Mouse (Mus musculus): ENCODE measurements around the gene Ift81. TPM values are rescaled to one million over a fixed set of nuclear protein-coding genes. Genes with fewer than 3 reads are reported as not detected.

Ift81 gene
- polyA plus RNA-seq, 1 experiment from 2014 or later: 50.5 TPM

- Histone ChIP-seq H3K4me1 (ENCODE audit: control insufficient read depth, insufficient read depth, low read length) (no peaks in the 10 kb centered on the region), H3K9ac (ENCODE audit: low read length) (no peak overlapping the region), H3K4me3 (ENCODE audit: low read depth, low read length) (no peak overlapping the region), H3K9me3 (ENCODE audit: control insufficient read depth, low read length) (no peaks in the 10 kb centered on the region), H3K27ac (ENCODE audit: low read depth, low read length) (no peak overlapping the region), H3K27me3 (ENCODE audit: control insufficient read depth, insufficient read depth, low read length) (no peaks in the 10 kb centered on the region), H3K4me2 (no peak overlapping the region), H3K36me3 (ENCODE audit: control insufficient read depth, insufficient read depth, low read length) (peaks cover 14% of the 10 kb centered on the region)
- no peak for DNase-seq (ENCODE audit: low spot score, missing footprints)
- no peak for ATAC-seq (ENCODE audit: low FRiP score)
- WGBS: 81% methylated on average over 7 of the region's 7 CpGs
Observed at GRCm38 (mm10) chr5:122576683-122577329, 37.5 kb downstream of the Ift81 start.

- DNase-seq (ENCODE audit: low spot score, missing footprints): no peak
- 79% methylated on average over 5 of the region's 5 CpGs for WGBS
- no peaks in the 10 kb centered on the region for H3K27me3 ChIP-seq (ENCODE audit: control insufficient read depth, insufficient read depth, low read length)
- H3K4me2 ChIP-seq: no peak overlapping the region
- H3K9me3 ChIP-seq (ENCODE audit: control insufficient read depth, low read length): no peaks in the 10 kb centered on the region
- no peaks in the 10 kb centered on the region for H3K4me1 ChIP-seq (ENCODE audit: control insufficient read depth, insufficient read depth, low read length)
- H3K4me3 ChIP-seq (ENCODE audit: low read depth, low read length): no peak overlapping the region
- ATAC-seq (ENCODE audit: low FRiP score): no peak
- H3K9ac ChIP-seq (ENCODE audit: low read length): no peak overlapping the region
- no peak overlapping the region for H3K27ac ChIP-seq (ENCODE audit: low read depth, low read length)
- peaks cover 6% of the 10 kb centered on the region; the same call in 1 of the 2 replicates for H3K36me3 ChIP-seq (ENCODE audit: control insufficient read depth, insufficient read depth, low read length)
Observed at GRCm38 (mm10) chr5:122572001-122572400, 42.3 kb downstream of the Ift81 start.

DNA sequence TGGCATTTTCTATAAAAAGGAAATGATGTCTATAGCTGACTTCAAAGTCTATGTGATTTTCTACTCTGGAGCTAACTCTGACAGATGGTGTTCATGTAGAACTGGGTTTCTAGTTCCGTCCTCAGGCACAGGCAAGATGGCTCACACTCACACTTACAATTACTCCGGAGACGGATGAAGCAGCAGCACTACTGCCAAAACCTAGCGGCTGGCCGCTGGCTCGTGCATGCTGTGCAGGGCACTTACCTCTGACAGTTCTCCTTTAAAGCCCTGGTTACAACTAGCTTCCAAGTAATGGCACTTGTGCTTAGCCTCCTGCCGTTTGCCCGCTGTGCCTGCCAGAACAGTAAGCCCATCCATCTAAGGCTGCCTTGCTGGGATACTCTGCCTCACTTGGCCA, 47.7 kb downstream of the Ift81 start:
- Histone ChIP-seq H3K27ac (ENCODE audit: low read depth, low read length) (no peak overlapping the region), H3K27me3 (ENCODE audit: control insufficient read depth, insufficient read depth, low read length) (no peaks in the 10 kb centered on the region), H3K9ac (ENCODE audit: low read length) (no peak overlapping the region), H3K9me3 (ENCODE audit: control insufficient read depth, low read length) (no peaks in the 10 kb centered on the region), H3K4me1 (ENCODE audit: control insufficient read depth, insufficient read depth, low read length) (no peaks in the 10 kb centered on the region), H3K4me2 (no peak overlapping the region), H3K4me3 (ENCODE audit: low read depth, low read length) (no peak overlapping the region), H3K36me3 (ENCODE audit: control insufficient read depth, insufficient read depth, low read length) (0 out of 2 replicates have a peak, but pooled peaks cover 4% of the 10 kb centered on the region)
- ATAC-seq (ENCODE audit: low FRiP score): no peak
- 86% methylated on average over 8 of the region's 8 CpGs for WGBS
- DNase-seq (ENCODE audit: low spot score, missing footprints): peak; percentile 17

GRCm38 (mm10) chr5:122560654-122561053, 53.7 kb downstream of the Ift81 start:
- WGBS: 88% methylated on average over 8 of the region's 8 CpGs
- Histone ChIP-seq H3K36me3 (ENCODE audit: control insufficient read depth, insufficient read depth, low read length) (no peaks in the 10 kb centered on the region), H3K4me1 (ENCODE audit: control insufficient read depth, insufficient read depth, low read length) (no peaks in the 10 kb centered on the region), H3K27me3 (ENCODE audit: control insufficient read depth, insufficient read depth, low read length) (no peaks in the 10 kb centered on the region), H3K4me3 (ENCODE audit: low read depth, low read length) (no peak overlapping the region), H3K4me2 (no peak overlapping the region), H3K9ac (ENCODE audit: low read length) (no peak overlapping the region), H3K9me3 (ENCODE audit: control insufficient read depth, low read length) (no peaks in the 10 kb centered on the region), H3K27ac (ENCODE audit: low read depth, low read length) (no peak overlapping the region)
- DNase-seq (ENCODE audit: low spot score, missing footprints) (no peak), ATAC-seq (ENCODE audit: low FRiP score) (no peak)

DNA sequence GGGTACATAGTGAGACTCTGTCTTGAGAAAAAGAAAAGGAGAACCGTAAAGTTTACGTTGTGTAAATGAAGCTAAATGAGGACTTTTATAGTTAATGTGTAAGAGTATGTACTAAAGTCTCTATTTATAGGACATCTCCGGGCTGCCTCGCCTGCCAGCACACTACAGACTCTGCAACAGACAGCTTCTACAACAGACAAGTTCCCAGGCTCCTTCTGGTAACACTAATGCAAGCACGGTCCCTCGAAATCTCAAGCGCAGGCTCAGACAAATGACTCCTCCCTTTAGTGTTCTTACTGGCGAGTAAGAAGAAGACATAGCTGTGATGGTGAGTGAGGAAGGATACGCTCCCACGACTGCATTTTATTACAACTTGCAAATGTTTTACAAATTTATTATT, 56.2 kb downstream of the Ift81 start:
- WGBS: 92% methylated on average over 10 of the region's 10 CpGs
- no peak overlapping the region for H3K4me3 ChIP-seq (ENCODE audit: low read depth, low read length)
- ATAC-seq (ENCODE audit: low FRiP score) (no peak), DNase-seq (ENCODE audit: low spot score, missing footprints) (no peak)
- no peaks in the 10 kb centered on the region for H3K9me3 ChIP-seq (ENCODE audit: control insufficient read depth, low read length)
- H3K36me3 ChIP-seq (ENCODE audit: control insufficient read depth, insufficient read depth, low read length): no peaks in the 10 kb centered on the region
- no peaks in the 10 kb centered on the region for H3K4me1 ChIP-seq (ENCODE audit: control insufficient read depth, insufficient read depth, low read length)
- no peaks in the 10 kb centered on the region for H3K27me3 ChIP-seq (ENCODE audit: control insufficient read depth, insufficient read depth, low read length)
- no peak overlapping the region for H3K27ac ChIP-seq (ENCODE audit: low read depth, low read length)
- H3K9ac ChIP-seq (ENCODE audit: low read length): no peak overlapping the region
- no peak overlapping the region for H3K4me2 ChIP-seq

DNA sequence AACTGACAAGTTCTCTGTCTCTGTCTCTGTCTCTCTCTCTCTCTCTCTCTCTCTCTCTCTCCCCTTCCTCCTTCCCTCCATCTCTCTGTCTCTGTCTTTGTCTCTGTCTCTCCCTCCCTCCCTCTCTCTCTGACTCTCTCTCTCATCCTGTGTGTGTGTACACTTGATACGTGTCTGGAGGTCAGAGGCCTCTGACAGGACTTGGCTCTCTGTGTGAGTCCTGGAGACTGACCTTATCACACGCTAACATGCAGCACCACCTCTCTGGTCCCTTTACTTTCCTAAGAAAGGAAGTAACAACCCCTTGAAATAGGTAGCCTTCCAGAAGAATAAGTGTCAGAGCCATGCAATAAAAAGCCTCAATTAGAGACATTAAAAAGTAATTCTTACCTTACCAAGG, 59.2 kb downstream of the Ift81 start:
- WGBS: 64% methylated on average over 2 of the region's 2 CpGs
- Histone ChIP-seq H3K27me3 (ENCODE audit: control insufficient read depth, insufficient read depth, low read length) (no peaks in the 10 kb centered on the region), H3K4me1 (ENCODE audit: control insufficient read depth, insufficient read depth, low read length) (no peaks in the 10 kb centered on the region), H3K4me2 (no peak overlapping the region), H3K4me3 (ENCODE audit: low read depth, low read length) (no peak overlapping the region), H3K27ac (ENCODE audit: low read depth, low read length) (no peak overlapping the region), H3K9ac (ENCODE audit: low read length) (no peak overlapping the region), H3K9me3 (ENCODE audit: control insufficient read depth, low read length) (no peaks in the 10 kb centered on the region), H3K36me3 (ENCODE audit: control insufficient read depth, insufficient read depth, low read length) (no peaks in the 10 kb centered on the region)
- ATAC-seq (ENCODE audit: low FRiP score) (no peak), DNase-seq (ENCODE audit: low spot score, missing footprints) (no peak)

GRCm38 (mm10) chr5:122552638-122553037, 61.7 kb downstream of the Ift81 start:
- Histone ChIP-seq H3K4me2 (no peak overlapping the region), H3K9ac (ENCODE audit: low read length) (no peak overlapping the region), H3K4me3 (ENCODE audit: low read depth, low read length) (no peak overlapping the region), H3K27me3 (ENCODE audit: control insufficient read depth, insufficient read depth, low read length) (no peaks in the 10 kb centered on the region), H3K36me3 (ENCODE audit: control insufficient read depth, insufficient read depth, low read length) (no peaks in the 10 kb centered on the region), H3K27ac (ENCODE audit: low read depth, low read length) (no peak overlapping the region), H3K9me3 (ENCODE audit: control insufficient read depth, low read length) (no peaks in the 10 kb centered on the region), H3K4me1 (ENCODE audit: control insufficient read depth, insufficient read depth, low read length) (no peaks in the 10 kb centered on the region)
- DNase-seq (ENCODE audit: low spot score, missing footprints) (no peak), ATAC-seq (ENCODE audit: low FRiP score) (no peak)
- 88% methylated on average over 9 of the region's 9 CpGs for WGBS

- H3K4me1 ChIP-seq (ENCODE audit: control insufficient read depth, insufficient read depth, low read length): no peaks in the 10 kb centered on the region
- H3K9ac ChIP-seq (ENCODE audit: low read length): no peak overlapping the region
Observed at GRCm38 (mm10) chr5:122550460-122550859, 63.9 kb downstream of the Ift81 start.

GRCm38 (mm10) chr5:122548671-122549070, 65.6 kb downstream of the Ift81 start:
- Histone ChIP-seq H3K4me3 (ENCODE audit: low read depth, low read length) (no peak overlapping the region), H3K4me1 (ENCODE audit: control insufficient read depth, insufficient read depth, low read length) (no peaks in the 10 kb centered on the region), H3K9me3 (ENCODE audit: control insufficient read depth, low read length) (no peaks in the 10 kb centered on the region), H3K36me3 (ENCODE audit: control insufficient read depth, insufficient read depth, low read length) (peaks cover 2% of the 10 kb centered on the region; the same call in 1 of the 2 replicates), H3K27me3 (ENCODE audit: control insufficient read depth, insufficient read depth, low read length) (no peaks in the 10 kb centered on the region), H3K4me2 (no peak overlapping the region), H3K27ac (ENCODE audit: low read depth, low read length) (no peak overlapping the region), H3K9ac (ENCODE audit: low read length) (no peak overlapping the region)
- 84% methylated on average over 6 of the region's 6 CpGs for WGBS
- no peak for DNase-seq (ENCODE audit: low spot score, missing footprints)
- ATAC-seq (ENCODE audit: low FRiP score): no peak

More at GRCm38 (mm10) chr5:122550460-122550859, 63.9 kb downstream of the Ift81 start:
- 66% methylated on average over 8 of the region's 8 CpGs for WGBS
- Histone ChIP-seq H3K4me3 (ENCODE audit: low read depth, low read length) (no peak overlapping the region), H3K27ac (ENCODE audit: low read depth, low read length) (no peak overlapping the region), H3K4me2 (no peak overlapping the region), H3K36me3 (ENCODE audit: control insufficient read depth, insufficient read depth, low read length) (no peaks in the 10 kb centered on the region), H3K9me3 (ENCODE audit: control insufficient read depth, low read length) (no peaks in the 10 kb centered on the region), H3K27me3 (ENCODE audit: control insufficient read depth, insufficient read depth, low read length) (no peaks in the 10 kb centered on the region)
- DNase-seq (ENCODE audit: low spot score, missing footprints) (no peak), ATAC-seq (ENCODE audit: low FRiP score) (no peak)

All from midbrain, embryonic 11.5 days (tissue).